Mouse (Mus musculus): Measurements from ENCODE around the gene Fam19a5.

- no peak for TF ChIP-seq CTCF (IDR thresholded peaks at IDR 0.05; ENCODE audit: borderline replicate concordance, extremely low read depth, insufficient read depth, insufficient read length)
- no peak for TF ChIP-seq POLR2A (IDR thresholded peaks at IDR 0.05; ENCODE audit: borderline replicate concordance, extremely low read depth, insufficient read depth, insufficient read length, poor library complexity, severe bottlenecking)
These were observed 147.3 kb downstream of the Fam19a5 start for GRCm38 (mm10) chr15:87691271-87691955.
